Mouse (Mus musculus) stomach, postnatal 0 days (tissue): Measurements from ENCODE around the gene Il1f9. TPM values are rescaled to one million over a fixed set of nuclear protein-coding genes. Genes with fewer than 3 reads are reported as not detected.

ENCODE experiments used
- ATAC-seq: fragments of 200-750 bp; cut with Nextera tagmentation; 2 replicates; pipeline ENCODE4 v1.8.0; 2017; ENCODE audit not compliant: low FRiP score, low TSS enrichment
- DNase-seq: peaks from one replicate; pipeline ENCODE4 v3.0.0-alpha.2; 2016; ENCODE audit warnings: low spot score
- H3K27ac ChIP-seq: fragments of 300-500 bp; sonication (generic); replicated peaks from 2 replicates; pipeline ENCODE4 v1.5.1; 2014; ENCODE audit warnings: mild to moderate bottlenecking, control low read depth
- H3K27me3 ChIP-seq: fragments of 300-500 bp; sonication (generic); 2 replicates; pipeline ENCODE4 v1.6.1; 2014; ENCODE audit warnings: low read length; ENCODE audit not compliant: control insufficient read depth, insufficient read depth
- H3K36me3 ChIP-seq: fragments of 300-500 bp; sonication (generic); 2 replicates; pipeline ENCODE4 v1.6.1; 2014; ENCODE audit warnings: low read length, mixed read lengths; ENCODE audit not compliant: control insufficient read depth, insufficient read depth
- H3K4me1 ChIP-seq: fragments of 300-500 bp; sonication (generic); replicated peaks from 2 replicates; pipeline ENCODE4 v1.6.1; 2014; ENCODE audit warnings: antibody characterized with exemption; ENCODE audit not compliant: control insufficient read depth, insufficient read depth
- H3K4me2 ChIP-seq: fragments of 300-500 bp; sonication (generic); replicated peaks from 2 replicates; pipeline ENCODE4 v1.6.1; 2014; ENCODE audit warnings: low read depth, mild to moderate bottlenecking, control low read depth, moderate library complexity
- H3K4me3 ChIP-seq: fragments of 300-500 bp; sonication (generic); 2 replicates; pipeline ENCODE4 v1.5.1; 2014; ENCODE audit warnings: low read depth, low read length, control low read depth
- H3K9ac ChIP-seq: fragments of 300-500 bp; sonication (generic); 2 replicates; pipeline ENCODE4 v1.6.1; 2014; ENCODE audit warnings: mild to moderate bottlenecking, low read length, control low read depth, mixed read lengths
- H3K9me3 ChIP-seq: fragments of 300-500 bp; sonication (generic); 2 replicates; pipeline ENCODE4 v1.6.1; 2016; ENCODE audit warnings: low read length; ENCODE audit not compliant: control insufficient read depth
- CTCF ChIP-seq: IDR thresholded peaks from 2 replicates; pipeline ENCODE4 v1.5.1; 2016; ENCODE audit warnings: antibody characterized with exemption, low read depth, mild to moderate bottlenecking, moderate library complexity
- EP300 ChIP-seq: optimal IDR thresholded peaks from 2 replicates; pipeline ENCODE3; 2016; ENCODE audit warnings: antibody characterized with exemption
- WGBS: fragments of 180-500 bp; shearing (Covaris S2); extraction: QIAGEN DNeasy Blood & Tissue Kit; methylation state at CpG from one replicate; pipeline ENCODE4 v1.1.7; 2014; 5-methylcytosine and 5-hydroxymethylcytosine counted together
- polyA plus RNA-seq: library from polyadenylated mRNA; unstranded; fragments of >200 nt; fragmentation: Nextera tagmentation; extraction: Ambion mirVana; gene quantifications from 2 replicates; pipeline ENCODE4 v1.2.1, GENCODE M21; 2015

The Il1f9 gene
- polyA plus RNA-seq, 1 experiment from 2014 or later: 58.6 TPM

DNA sequence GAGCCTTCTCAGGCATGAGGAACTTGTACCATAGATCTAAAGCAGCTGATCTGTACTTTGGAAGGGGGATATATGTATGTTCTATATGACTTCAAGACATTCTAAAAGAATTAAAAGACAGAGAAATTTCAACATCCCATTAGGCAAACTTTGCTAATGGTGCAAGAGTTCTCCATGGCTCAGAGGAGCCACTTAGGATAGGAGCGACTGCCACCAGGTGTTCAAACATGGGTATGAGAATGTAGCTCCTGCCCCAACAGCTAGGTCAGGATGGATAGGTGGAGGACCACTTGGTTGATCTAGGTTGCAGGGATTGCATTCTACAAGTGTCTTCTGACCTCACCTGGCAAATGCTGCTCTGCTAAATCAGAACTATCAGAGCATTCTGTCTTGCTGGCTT lies 1.9 kb downstream of the Il1f9 start:
- Histone ChIP-seq H3K4me2 (no peak overlapping the region), H3K4me3 (no peak overlapping the region), H3K9ac (no peak overlapping the region), H3K27me3 (no peaks in the 10 kb centered on the region), H3K4me1 (no peaks in the 10 kb centered on the region), H3K36me3 (no peaks in the 10 kb centered on the region), H3K9me3 (no peaks in the 10 kb centered on the region), H3K27ac (no peak overlapping the region)
- WGBS: 67% methylated on average over 1 of the region's 1 CpGs
- TF ChIP-seq CTCF (peak; percentile 42), EP300 (no peak)
- ATAC-seq (no peak), DNase-seq (no peak)

DNA sequence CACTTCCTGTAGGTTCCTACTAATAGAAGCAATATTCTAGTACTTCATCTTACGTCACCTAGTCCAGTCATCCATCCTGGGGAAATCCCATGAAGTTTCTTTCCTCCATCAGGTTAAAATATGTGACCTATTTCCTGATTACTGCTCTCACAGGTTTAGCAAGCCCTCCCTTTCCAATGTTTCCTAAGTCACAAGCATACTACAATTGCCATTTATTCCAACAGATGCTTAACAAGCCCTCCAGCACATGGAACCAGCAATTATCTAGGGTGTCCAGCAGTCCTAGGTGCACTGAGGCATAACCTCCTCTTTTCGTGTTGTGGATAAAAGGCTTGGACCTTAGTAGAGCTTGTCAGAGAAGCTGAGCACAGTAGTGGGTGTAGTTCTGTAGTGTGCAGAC lies 28.8 kb downstream of the Il1f9 start, which contains the start of gene Il1f6:
Il1f6 (plus strand) TSS at position 301 of the 400 bp plus-strand sequence.
- no peak for TF ChIP-seq EP300
- no peak for TF ChIP-seq CTCF
- H3K27me3 ChIP-seq: no peaks in the 10 kb centered on the region
- H3K4me2 ChIP-seq: no peak within 1 kb of the TSS
- H3K4me1 ChIP-seq: no peaks in the 10 kb centered on the region
- no peaks in the 10 kb centered on the region for H3K36me3 ChIP-seq
- ATAC-seq: no peak
- H3K9me3 ChIP-seq: no peaks in the 10 kb centered on the region
- no peak within 1 kb of the TSS for H3K4me3 ChIP-seq
- WGBS: 86% methylated on average over 2 of the region's 2 CpGs
- DNase-seq: no peak
- no peak within 1 kb of the TSS for H3K9ac ChIP-seq
- H3K27ac ChIP-seq: no peak within 1 kb of the TSS

DNA sequence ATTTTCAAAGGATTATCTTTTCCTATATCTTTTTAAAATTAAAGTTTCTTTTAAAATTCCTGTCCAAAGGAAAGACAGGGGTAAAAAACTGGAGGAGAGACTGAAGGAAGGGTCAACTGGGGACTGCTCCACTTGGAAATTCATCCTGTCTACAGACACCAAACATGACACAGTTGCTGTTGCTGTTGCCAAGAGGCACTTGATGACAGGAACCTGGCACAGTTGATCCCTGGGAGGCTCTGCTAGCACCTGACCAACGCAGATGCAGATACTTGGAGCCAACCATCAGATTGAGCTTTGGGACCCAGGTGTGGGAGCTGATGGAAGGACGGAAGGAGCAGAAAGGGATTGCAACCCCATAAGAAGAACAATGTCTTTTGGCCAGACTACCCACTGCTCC lies 40.9 kb downstream of the Il1f9 start:
- no peak for DNase-seq
- ATAC-seq: no peak
- no peak overlapping the region for H3K9ac ChIP-seq
- WGBS: 80% methylated on average over 2 of the region's 2 CpGs
- no peaks in the 10 kb centered on the region for H3K27me3 ChIP-seq
- H3K9me3 ChIP-seq: no peaks in the 10 kb centered on the region
- no peak overlapping the region for H3K4me2 ChIP-seq
- H3K27ac ChIP-seq: no peak overlapping the region
- H3K4me1 ChIP-seq: no peaks in the 10 kb centered on the region
- H3K36me3 ChIP-seq: no peaks in the 10 kb centered on the region
- TF ChIP-seq EP300 (no peak), CTCF (no peak)
- no peak overlapping the region for H3K4me3 ChIP-seq

Other genes starting within 250 kb of the Il1f9 start
- 4.3 and 4.7 TPM in 2 replicates for gene Hnmt, start 137.1 kb upstream of the Il1f9 start, polyA plus RNA-seq
- not detected in 2 replicates for gene Tbpl2, start 89.9 kb upstream of the Il1f9 start, polyA plus RNA-seq
- gene Il1f8, start 33.3 kb upstream of the Il1f9 start, polyA plus RNA-seq: 50.5 and 52.4 TPM in 2 replicates
- gene Il1f6, start 28.9 kb downstream of the Il1f9 start, polyA plus RNA-seq: 277 and 287 TPM in 2 replicates
- gene Il1f5, start 90.5 kb downstream of the Il1f9 start, polyA plus RNA-seq: 114 and 116 TPM in 2 replicates
- 0.39 and 0.40 TPM in 2 replicates for gene Il1f10, start 104.7 kb downstream of the Il1f9 start, polyA plus RNA-seq
- 22.4 and 30.0 TPM in 2 replicates for gene Il1rn, start 150.4 kb downstream of the Il1f9 start, polyA plus RNA-seq
- 9.2 and 10.2 TPM in 2 replicates for gene Psd4, start 181.1 kb downstream of the Il1f9 start, polyA plus RNA-seq